Mouse (Mus musculus) midbrain, embryonic 16.5 days (tissue): ENCODE results near the gene Tmem220. TPM values are rescaled to one million over a fixed set of nuclear protein-coding genes. Genes with fewer than 3 reads are reported as not detected.

Source experiments
- ATAC-seq: fragments of 200-750 bp; cut with Nextera tagmentation; 2 replicates; pipeline ENCODE4 v1.8.0; 2017; ENCODE audit warnings: moderate TSS enrichment
- H3K27ac ChIP-seq: fragments of 300-500 bp; sonication (generic); 2 replicates; pipeline ENCODE4 v1.5.1; 2014; ENCODE audit warnings: mild to moderate bottlenecking, low read length, mixed read lengths
- H3K27me3 ChIP-seq: fragments of 300-500 bp; sonication (generic); 2 replicates; pipeline ENCODE4 v1.6.1; 2014; ENCODE audit warnings: low read depth, low read length, mixed read lengths; ENCODE audit not compliant: control insufficient read depth, insufficient read depth
- H3K36me3 ChIP-seq: fragments of 300-500 bp; sonication (generic); 2 replicates; pipeline ENCODE4 v1.6.1; 2014; ENCODE audit warnings: mild to moderate bottlenecking, low read length, moderate library complexity, mixed read lengths; ENCODE audit not compliant: control insufficient read depth, insufficient read depth
- H3K4me1 ChIP-seq: fragments of 300-500 bp; sonication (generic); 2 replicates; pipeline ENCODE4 v1.6.1; 2014; ENCODE audit warnings: mild to moderate bottlenecking, low read length, mixed read lengths; ENCODE audit not compliant: control insufficient read depth, insufficient read depth
- H3K4me2 ChIP-seq: fragments of 300-500 bp; sonication (generic); 2 replicates; pipeline ENCODE4 v1.6.1; 2014; ENCODE audit warnings: mild to moderate bottlenecking, low read length, mixed read lengths
- H3K4me3 ChIP-seq: fragments of 300-500 bp; sonication (generic); 2 replicates; pipeline ENCODE4 v1.5.1; 2014; ENCODE audit warnings: low read depth, mild to moderate bottlenecking, low read length, moderate library complexity, mixed read lengths
- H3K9ac ChIP-seq: fragments of 300-500 bp; sonication (generic); 2 replicates; pipeline ENCODE4 v1.6.1; 2014; ENCODE audit warnings: low read depth, low read length, mixed read lengths
- H3K9me3 ChIP-seq: fragments of 300-500 bp; sonication (generic); replicated peaks from 2 replicates; pipeline ENCODE4 v1.6.1; 2014; ENCODE audit warnings: mild to moderate bottlenecking, low read length, mixed read lengths; ENCODE audit not compliant: control insufficient read depth, poor library complexity, severe bottlenecking
- WGBS: fragments of 180-500 bp; shearing (Covaris S2); extraction: QIAGEN DNeasy Blood & Tissue Kit; methylation state at CpG from one replicate; pipeline ENCODE4 v1.1.7; 2014; 5-methylcytosine and 5-hydroxymethylcytosine counted together
- polyA plus RNA-seq: library from polyadenylated mRNA; unstranded; fragments of >200 nt; fragmentation: Nextera tagmentation; extraction: Ambion mirVana; gene quantifications from 2 replicates; pipeline ENCODE4 v1.2.1, GENCODE M21; 2015

Tmem220 gene
- polyA plus RNA-seq, 1 experiment from 2014 or later = 0.89 TPM

DNA sequence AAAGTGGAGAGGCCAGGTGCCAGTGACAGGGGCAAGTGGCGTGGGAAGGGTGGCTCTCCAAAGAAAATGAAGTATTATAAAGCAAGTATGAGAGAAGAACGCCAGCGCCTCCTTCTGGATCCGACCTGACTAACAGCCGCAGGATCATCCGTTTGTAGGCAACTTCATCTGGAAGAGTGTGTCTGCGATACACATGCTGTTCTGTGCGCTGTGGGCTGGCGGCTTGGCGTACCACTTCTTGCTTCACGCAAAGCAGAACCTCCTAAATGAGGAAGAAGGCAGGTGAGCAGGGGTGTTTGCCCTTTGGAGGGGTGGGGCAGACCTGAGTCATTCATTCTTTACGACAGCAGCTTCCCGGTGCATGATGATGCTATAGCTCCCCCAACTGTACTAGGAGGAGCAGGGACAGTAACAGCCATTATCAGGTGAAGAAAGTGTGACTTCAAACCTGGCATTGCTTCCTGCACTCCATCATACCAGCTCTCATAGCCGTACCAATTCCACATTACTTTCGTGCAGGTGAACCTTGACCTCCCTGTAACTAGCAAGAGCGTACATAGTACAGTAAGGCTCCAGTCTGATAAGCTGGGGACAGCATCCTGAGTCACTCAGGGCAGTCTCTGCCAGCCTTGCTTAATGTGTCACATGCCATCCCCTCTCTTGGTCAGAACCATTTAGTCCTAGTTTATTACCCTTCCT lies 6.1 kb downstream of the Tmem220 start:
- Histone ChIP-seq H3K9ac (no peak overlapping the region), H3K4me3 (no peak overlapping the region), H3K4me2 (no peak overlapping the region), H3K36me3 (no peaks in the 10 kb centered on the region), H3K9me3 (no peaks in the 10 kb centered on the region), H3K4me1 (no peaks in the 10 kb centered on the region), H3K27ac (no peak overlapping the region), H3K27me3 (no peaks in the 10 kb centered on the region; the same call in 1 of the 2 replicates)
- no peak for ATAC-seq
- 61% methylated on average over 16 of the region's 16 CpGs for WGBS

GRCm38 (mm10) chr11:67031603-67031915 lies 6.6 kb downstream of the Tmem220 start:
- Histone ChIP-seq H3K27me3 (no peaks in the 10 kb centered on the region; the same call in 1 of the 2 replicates), H3K4me1 (no peaks in the 10 kb centered on the region), H3K4me2 (no peak overlapping the region), H3K36me3 (no peaks in the 10 kb centered on the region), H3K27ac (no peak overlapping the region), H3K9ac (no peak overlapping the region), H3K9me3 (no peaks in the 10 kb centered on the region), H3K4me3 (no peak overlapping the region)
- 72% methylated on average over 2 of the region's 2 CpGs for WGBS
- no peak for ATAC-seq

- Histone ChIP-seq H3K36me3 (peaks cover 10% of the 10 kb centered on the region), H3K4me1 (no peaks in the 10 kb centered on the region), H3K9ac (no peak overlapping the region), H3K9me3 (no peaks in the 10 kb centered on the region), H3K4me3 (no peak overlapping the region), H3K4me2 (no peak overlapping the region), H3K27me3 (no peaks in the 10 kb centered on the region), H3K27ac (no peak overlapping the region)
- 82% methylated on average over 4 of the region's 4 CpGs for WGBS
- no peak for ATAC-seq
Measured at GRCm38 (mm10) chr11:67034775-67035485, 10.0 kb downstream of the Tmem220 start.

- Histone ChIP-seq H3K9ac (no peak overlapping the region), H3K4me2 (no peak overlapping the region), H3K36me3 (peaks cover 19% of the 10 kb centered on the region), H3K9me3 (no peaks in the 10 kb centered on the region), H3K4me3 (no peak overlapping the region), H3K4me1 (no peaks in the 10 kb centered on the region), H3K27ac (no peak overlapping the region), H3K27me3 (no peaks in the 10 kb centered on the region)
- no peak for ATAC-seq
- WGBS = 93% methylated on average over 6 of the region's 6 CpGs
Measured at GRCm38 (mm10) chr11:67036229-67036628, 11.3 kb downstream of the Tmem220 start.

- Histone ChIP-seq H3K4me3 (no peak overlapping the region), H3K27me3 (no peaks in the 10 kb centered on the region), H3K36me3 (peaks cover 19% of the 10 kb centered on the region), H3K9me3 (no peaks in the 10 kb centered on the region), H3K27ac (no peak overlapping the region), H3K4me2 (no peak overlapping the region), H3K9ac (no peak overlapping the region), H3K4me1 (no peaks in the 10 kb centered on the region)
- WGBS = 95% methylated on average over 9 of the region's 9 CpGs
- ATAC-seq = no peak
Measured at GRCm38 (mm10) chr11:67036892-67037291, 11.9 kb downstream of the Tmem220 start.

GRCm38 (mm10) chr11:67039799-67040198 lies 14.8 kb downstream of the Tmem220 start:
- Histone ChIP-seq H3K4me1 (no peaks in the 10 kb centered on the region), H3K9me3 (no peaks in the 10 kb centered on the region), H3K27ac (no peak overlapping the region), H3K4me2 (no peak overlapping the region), H3K4me3 (no peak overlapping the region), H3K36me3 (peaks cover 19% of the 10 kb centered on the region), H3K27me3 (no peaks in the 10 kb centered on the region), H3K9ac (no peak overlapping the region)
- no peak for ATAC-seq
- 93% methylated on average over 3 of the region's 3 CpGs for WGBS

DNA sequence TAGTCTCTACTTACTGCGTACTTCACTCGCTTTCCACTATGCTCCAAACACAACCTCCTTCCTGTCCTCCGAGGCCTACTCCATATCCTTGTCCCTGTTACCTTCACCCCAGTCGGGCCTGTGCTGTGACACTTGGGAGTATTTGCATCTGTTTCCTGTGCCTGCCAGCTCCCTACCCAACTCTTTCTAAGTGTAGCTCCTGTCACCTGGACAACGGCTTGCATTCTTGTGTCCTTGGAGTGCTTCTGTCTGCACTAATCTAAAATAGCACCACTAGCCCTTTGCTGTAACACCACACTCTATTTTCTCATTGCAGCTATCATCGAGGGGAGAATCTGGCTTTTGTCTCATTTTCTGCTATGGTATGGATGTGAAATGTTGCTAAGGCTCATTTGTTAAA lies 15.5 kb downstream of the Tmem220 start:
- ATAC-seq = no peak

GRCm38 (mm10) chr11:67043007-67043406 lies 18.1 kb downstream of the Tmem220 start:
- WGBS = 47% methylated on average over 8 of the region's 8 CpGs
- no peaks in the 10 kb centered on the region for H3K27me3 ChIP-seq
- H3K4me1 ChIP-seq = no peaks in the 10 kb centered on the region

More for the DNA sequence above, 15.5 kb downstream of the Tmem220 start:
- Histone ChIP-seq H3K27me3 (no peaks in the 10 kb centered on the region), H3K4me1 (no peaks in the 10 kb centered on the region), H3K36me3 (peaks cover 19% of the 10 kb centered on the region), H3K4me2 (no peak overlapping the region), H3K9me3 (no peaks in the 10 kb centered on the region), H3K4me3 (no peak overlapping the region), H3K27ac (no peak overlapping the region), H3K9ac (no peak overlapping the region)
- 98% methylated on average over 6 of the region's 6 CpGs for WGBS

GRCm38 (mm10) chr11:67044959-67045358 lies 20.0 kb downstream of the Tmem220 start:
- no peak for ATAC-seq
- no peak overlapping the region for H3K9ac ChIP-seq
- H3K36me3 ChIP-seq = peaks cover 11% of the 10 kb centered on the region

More at GRCm38 (mm10) chr11:67043007-67043406, 18.1 kb downstream of the Tmem220 start:
- no peak overlapping the region for H3K4me3 ChIP-seq
- no peaks in the 10 kb centered on the region for H3K9me3 ChIP-seq
- H3K27ac ChIP-seq = no peak overlapping the region
- no peak overlapping the region for H3K9ac ChIP-seq
- no peak overlapping the region for H3K4me2 ChIP-seq
- H3K36me3 ChIP-seq = peaks cover 16% of the 10 kb centered on the region
- no peak for ATAC-seq

More at GRCm38 (mm10) chr11:67044959-67045358, 20.0 kb downstream of the Tmem220 start:
- Histone ChIP-seq H3K4me3 (no peak overlapping the region), H3K27me3 (no peaks in the 10 kb centered on the region), H3K9me3 (no peaks in the 10 kb centered on the region), H3K4me1 (no peaks in the 10 kb centered on the region), H3K27ac (no peak overlapping the region), H3K4me2 (no peak overlapping the region)
- WGBS = 92% methylated on average over 6 of the region's 6 CpGs
